Mouse (Mus musculus) lung, postnatal 0 days (tissue): ENCODE measurements around the gene Rundc3a.

ENCODE experiments used
- CTCF ChIP-seq: IDR thresholded peaks from 2 replicates; pipeline ENCODE4 v1.5.1; 2016; ENCODE audit warnings: antibody characterized with exemption, mild to moderate bottlenecking
- EP300 ChIP-seq: IDR thresholded peaks from 2 replicates; pipeline ENCODE4 v1.6.1; 2016; ENCODE audit warnings: antibody characterized with exemption, mild to moderate bottlenecking, control low read depth

GRCm38 (mm10) chr11:102444781-102445180 lies 51.6 kb downstream of the Rundc3a start:
- TF ChIP-seq EP300 (no peak), CTCF (no peak)
